Mouse (Mus musculus): ENCODE data around the gene Ublcp1. TPM values are rescaled to one million over a fixed set of nuclear protein-coding genes. Genes with fewer than 3 reads are reported as not detected.

Ublcp1 gene
- total RNA-seq, 2 experiments from 2014 or later, result 21.2 to 21.3 TPM

DNA sequence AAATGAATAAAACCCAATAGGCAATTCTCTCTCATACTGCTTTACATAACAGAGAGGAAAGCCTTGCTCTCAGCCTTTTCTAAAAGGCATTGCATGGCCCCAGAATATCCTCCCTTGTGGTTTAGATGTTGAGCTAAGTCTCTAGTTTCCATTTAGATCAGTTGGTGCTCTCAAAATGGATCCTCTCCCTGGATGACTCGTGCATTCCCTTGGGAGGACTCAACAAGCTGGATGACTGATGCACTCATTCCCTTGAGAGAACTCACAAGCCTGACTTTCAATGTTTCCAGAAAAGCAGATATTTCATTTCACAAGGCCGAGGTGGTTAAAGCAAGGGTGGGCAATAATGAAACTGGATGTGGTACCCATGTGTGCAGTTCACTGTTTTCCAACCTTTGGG lies 42.3 kb downstream of the Ublcp1 start:
- intact Hi-C loops (cut with DNase I; ENCODE audit: low total_unique reads), result no loop called here
- DNase-seq, result no peak

DNA sequence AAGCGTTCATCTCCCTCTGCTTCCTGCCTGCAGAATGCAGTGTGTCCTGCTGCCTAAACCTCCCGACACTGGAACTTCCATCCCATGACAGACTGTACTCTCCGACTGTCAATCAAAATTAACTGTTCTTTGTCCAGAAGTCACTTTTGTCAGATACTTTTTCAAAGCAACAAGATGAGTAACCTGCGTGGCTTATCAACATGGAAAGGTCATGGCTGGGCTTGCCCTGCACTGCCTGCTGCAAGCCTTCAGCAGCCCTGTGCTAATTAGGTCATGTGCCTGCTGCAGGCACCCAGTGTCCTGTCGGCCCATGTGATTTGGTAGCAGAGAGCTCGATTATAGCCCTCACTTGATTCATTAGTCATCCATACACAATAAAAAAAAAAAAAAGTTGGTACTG lies 44.7 kb downstream of the Ublcp1 start:
- intact Hi-C loops (cut with DNase I; ENCODE audit: low total_unique reads), result no loop called here
- no peak for DNase-seq

DNA sequence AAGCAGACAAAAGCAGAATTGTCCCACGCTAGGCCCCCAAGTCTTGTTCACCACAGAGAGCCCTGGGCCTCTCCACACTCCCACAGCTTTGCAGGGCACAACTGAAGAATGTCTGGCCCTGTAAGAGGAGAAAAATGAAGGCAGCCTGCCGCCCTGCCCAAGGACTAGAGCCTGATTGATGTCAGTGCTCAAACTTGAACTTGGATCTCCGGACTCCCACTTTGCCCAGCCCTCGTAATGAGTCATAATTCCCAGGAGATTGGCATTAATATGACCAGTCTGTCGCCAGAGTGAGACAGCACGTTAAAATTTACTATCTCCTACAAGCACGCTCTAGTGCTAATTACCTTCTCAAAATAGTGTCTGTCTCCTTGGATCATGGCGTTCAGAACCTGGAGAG lies 45.3 kb downstream of the Ublcp1 start:
- intact Hi-C loops (cut with DNase I; ENCODE audit: low total_unique reads), result no loop called here

DNA sequence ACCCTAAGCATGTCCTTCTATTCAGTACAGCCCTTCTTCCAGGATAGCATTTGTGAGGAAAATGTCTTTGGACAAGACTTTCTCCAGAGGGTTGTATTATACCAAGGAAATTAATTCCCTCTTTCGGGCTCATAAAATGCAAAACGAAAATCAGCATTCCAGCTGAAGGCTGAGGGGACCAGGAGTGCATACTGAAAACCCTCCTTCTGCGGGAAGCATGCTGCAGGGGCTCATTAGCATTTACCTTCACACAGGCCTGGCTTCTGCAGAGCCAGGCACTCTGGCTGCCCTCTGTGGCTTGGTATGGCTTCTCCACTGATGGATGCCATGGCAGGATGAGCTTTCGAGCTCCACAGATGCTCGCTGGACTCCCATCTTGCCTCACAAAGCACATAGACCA lies 46.3 kb downstream of the Ublcp1 start:
- intact Hi-C loops (cut with DNase I; ENCODE audit: low total_unique reads), result no loop called here
- DNase-seq, result no peak

More for the DNA sequence above, 45.3 kb downstream of the Ublcp1 start:
- DNase-seq, result no peak

DNA sequence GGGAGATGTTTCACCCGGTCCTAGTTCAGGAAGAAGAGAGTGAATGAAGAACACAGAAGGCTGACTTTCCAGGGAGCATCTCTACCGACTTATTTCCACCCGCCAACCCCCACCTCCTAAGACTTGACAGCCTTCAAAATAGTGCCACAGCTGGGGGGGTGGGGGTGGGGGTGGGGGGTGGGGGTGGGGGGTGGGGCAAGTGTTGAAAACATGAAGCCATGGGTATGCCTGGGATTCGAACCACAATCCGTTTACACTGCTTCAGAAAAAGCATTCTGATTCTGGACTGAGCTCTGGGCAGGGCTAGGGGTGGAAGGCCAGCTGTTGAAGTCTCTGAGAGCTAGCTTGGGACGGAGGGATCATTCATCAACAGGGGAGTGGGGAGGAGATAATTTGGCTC lies 47.0 kb downstream of the Ublcp1 start:
- intact Hi-C loops (cut with DNase I; ENCODE audit: low total_unique reads), result no loop called here
- no peak for DNase-seq

DNA sequence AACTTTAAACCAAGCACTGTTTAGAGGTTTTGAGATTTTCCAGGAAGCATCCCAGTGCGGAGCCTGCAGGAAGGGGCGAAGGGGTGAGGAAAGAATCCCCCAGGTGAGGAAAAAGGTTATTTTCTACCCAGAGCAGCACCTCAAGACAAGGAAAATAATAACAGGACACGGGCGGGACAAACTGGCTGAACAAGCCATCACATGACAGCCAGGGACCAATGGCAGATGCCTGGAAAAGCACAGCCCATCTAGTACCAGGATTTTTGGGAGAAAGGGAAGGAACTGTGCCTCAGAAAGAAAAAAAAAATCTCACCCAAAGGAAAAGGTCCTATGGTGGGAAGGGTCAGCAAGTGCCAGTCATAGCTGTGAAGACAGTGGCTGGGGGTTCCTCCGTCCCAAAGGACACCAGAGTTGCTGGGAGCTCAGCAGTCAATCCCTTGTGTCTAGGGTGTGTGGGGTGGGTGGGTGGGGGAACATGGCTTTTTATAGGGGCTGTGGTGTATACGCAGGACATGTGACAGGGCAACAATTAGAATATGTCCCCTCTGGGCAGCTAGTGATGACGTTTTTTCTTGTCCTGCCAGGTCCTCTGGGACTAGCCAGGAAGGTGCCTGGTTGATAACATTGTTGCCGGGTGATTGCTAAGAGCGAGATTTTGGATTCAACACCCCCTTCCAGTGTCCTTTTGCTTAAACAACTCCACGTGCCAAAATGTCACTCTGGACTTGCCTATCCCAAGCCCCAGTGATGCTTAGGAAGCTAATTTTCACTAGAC lies 47.8 kb downstream of the Ublcp1 start:
- DNase-seq, result no peak
- intact Hi-C loops (cut with DNase I; ENCODE audit: low total_unique reads), result no loop called here

DNA sequence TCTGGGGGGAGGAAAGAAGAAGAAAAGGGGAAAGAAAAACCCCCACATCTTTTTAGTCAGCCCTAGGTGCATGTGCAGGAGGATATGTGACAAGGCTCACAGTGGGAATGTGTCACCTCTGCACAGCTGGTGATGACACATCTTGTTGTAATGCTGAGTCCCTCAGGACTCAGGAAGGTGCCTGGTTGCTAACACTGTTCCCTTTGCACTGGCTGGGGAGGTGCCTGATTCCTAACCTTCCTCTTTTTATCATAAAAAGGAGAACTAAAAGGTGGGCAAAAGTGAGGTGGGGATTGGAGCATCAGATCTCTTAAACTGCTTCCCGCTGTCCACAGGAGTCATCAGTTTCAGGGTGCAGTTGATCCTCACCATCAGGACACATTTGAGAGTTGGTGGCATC lies 52.9 kb downstream of the Ublcp1 start:
- intact Hi-C loops (cut with DNase I; ENCODE audit: low total_unique reads), result no loop called here
- no peak for DNase-seq

DNA sequence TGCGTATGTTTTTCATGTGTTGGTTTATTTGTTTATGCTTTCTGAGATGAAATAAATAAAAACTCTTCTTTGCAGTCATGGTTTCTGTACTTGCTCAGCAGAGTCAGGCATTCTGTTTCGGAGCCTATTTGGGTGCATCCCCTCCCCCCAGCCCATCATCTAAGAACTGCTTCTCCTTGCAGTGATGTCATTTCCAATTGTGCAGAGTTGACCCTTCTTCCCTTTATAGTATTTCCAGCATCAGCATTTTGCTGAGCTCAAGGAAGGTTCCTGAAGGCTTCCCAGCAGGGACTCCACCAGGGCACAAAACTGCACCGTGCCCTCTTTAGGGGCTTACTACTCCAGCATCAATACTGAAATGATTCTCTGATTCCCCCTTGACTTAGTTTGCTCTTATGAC lies 55.7 kb downstream of the Ublcp1 start:
- intact Hi-C loops (cut with DNase I; ENCODE audit: low total_unique reads), result no loop called here
- DNase-seq, result no peak

DNA sequence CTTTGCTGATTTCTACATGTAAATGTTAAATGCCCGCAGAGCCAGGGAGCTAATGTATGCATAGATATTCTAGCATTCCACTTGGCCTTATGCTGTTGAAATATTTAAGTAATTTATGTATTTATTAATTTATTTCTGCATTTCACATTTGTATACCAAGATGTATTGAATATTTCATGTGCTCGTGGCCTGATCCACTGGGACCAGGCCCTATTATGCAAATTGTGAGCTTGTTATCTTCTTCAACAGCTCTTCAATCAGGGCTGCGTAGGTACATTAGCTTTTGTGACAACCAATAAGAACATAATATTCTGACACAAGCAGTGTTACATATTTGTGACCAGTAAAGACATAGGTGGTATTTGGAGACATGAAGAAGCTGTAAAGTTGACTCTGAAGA lies 56.9 kb downstream of the Ublcp1 start:
- intact Hi-C loops (cut with DNase I; ENCODE audit: low total_unique reads), result no loop called here
- DNase-seq, result no peak

DNA sequence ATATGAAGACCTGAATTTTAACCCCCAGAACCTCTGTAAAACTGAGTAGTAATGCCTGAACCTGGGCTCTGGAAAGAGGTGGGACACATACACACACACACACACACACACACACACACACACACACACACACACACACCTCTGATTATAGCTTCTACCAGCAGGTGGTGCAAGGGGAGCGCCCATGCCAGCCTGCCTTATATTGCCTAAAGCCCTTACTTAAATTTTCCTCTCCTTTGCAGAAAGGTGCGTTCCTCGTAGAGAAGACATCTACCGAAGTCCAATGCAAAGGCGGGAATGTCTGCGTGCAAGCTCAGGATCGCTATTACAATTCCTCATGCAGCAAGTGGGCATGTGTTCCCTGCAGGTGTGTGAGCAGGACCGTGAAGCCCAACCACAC lies 58.0 kb downstream of the Ublcp1 start:
- DNase-seq, result no peak

DNA sequence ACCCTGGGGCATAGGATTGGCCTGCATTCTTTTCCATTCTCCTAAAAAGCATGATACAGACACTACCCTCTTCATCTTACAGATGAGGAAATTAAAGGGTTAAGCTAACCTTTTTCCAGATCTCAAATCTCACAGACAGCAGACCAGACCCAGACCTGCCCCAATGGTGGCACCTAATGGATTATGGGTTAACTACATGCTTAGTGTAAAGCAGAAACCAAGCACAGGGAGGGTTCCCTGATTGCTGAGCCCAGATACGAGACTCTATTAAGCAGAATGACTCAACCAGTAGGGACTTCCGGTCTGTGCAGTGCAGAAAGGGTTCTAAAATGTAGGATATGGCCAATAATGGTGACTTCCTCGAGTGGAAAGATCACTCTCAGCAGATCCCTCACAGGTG lies 59.9 kb downstream of the Ublcp1 start:
- DNase-seq, result no peak
- intact Hi-C loops (cut with DNase I; ENCODE audit: low total_unique reads), result no loop called here

More for the DNA sequence above, 58.0 kb downstream of the Ublcp1 start:
- intact Hi-C loops (cut with DNase I; ENCODE audit: low total_unique reads), result no loop called here

DNA sequence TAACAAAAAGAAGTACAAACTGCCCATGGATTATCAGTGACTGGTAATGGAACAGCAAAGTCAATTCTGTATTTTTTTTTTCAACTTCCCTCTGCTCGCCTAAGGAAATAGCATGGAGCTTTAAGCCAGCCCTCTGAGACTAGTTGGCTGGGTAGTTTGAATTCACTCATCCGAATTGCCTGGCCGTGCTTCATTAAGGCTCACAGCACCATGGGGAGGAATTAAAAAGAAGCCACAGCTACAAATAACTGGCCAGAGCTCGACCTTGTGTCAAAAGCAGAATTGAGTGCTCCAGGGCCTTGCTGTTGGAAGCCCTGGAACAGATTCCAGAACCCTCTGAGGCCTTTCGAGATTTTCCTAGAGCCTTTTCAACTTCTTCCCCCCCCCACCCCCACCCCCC lies 61.7 kb downstream of the Ublcp1 start:
- DNase-seq, result no peak
- intact Hi-C loops (cut with DNase I; ENCODE audit: low total_unique reads), result no loop called here

DNA sequence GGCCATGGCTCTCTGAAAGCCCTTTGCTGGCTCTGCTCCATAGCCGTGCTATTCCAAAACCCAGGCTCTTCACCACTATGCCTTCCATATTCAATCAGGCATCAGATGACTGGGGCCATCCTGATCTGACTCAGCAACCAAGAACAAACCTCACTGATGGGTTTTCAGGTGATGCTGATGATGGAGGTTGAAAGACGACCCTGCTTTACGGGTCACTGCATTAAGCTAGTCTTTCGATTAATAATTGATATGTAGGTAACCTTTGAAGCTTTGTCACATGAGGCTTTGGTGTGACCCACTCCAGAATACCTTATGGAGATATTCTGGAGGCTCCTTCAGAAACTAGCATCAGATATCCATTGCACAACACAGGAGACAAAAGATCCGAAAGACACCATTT lies 63.8 kb downstream of the Ublcp1 start:
- DNase-seq, result no peak
- intact Hi-C loops (cut with DNase I; ENCODE audit: low total_unique reads), result no loop called here

DNA sequence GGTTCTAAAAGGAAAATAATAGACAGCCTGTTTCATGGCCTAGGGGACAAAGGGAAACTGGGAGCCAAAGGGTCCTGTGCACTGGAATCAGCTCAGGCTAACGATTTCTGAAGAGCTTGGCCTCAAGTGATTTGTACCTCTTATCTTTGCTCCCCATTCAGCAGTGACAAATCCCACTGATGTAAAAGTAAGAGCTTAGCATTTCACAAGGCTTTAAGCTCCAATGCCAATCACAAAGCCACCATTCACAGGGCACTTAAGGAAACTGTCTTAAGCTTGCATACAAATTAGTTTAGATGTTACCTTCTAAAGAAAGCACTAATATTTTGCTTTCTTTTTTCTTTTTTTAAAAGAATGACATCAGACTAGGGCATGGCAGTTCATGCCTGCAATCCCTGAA lies 64.3 kb downstream of the Ublcp1 start:
- intact Hi-C loops (cut with DNase I; ENCODE audit: low total_unique reads), result no loop called here
- DNase-seq, result no peak

DNA sequence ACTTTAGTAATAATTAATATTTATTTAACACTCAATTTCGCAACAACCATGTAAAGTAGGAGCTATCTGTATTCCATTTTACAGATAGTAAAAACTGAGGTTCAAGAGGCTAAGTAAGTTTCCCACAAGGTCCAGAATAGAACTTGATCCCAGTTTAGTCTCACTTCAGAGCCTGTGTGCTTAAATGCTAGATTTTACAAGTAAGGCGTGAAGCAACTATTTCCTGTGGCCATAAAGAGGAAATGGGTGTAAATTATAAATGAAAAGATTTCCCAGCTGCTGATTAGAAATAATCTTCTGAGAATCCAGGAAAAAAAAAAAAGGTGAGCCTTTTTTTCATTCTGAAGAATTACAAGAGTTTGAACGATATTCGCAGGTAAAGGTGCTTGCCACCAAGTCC lies 65.2 kb downstream of the Ublcp1 start:
- intact Hi-C loops (cut with DNase I; ENCODE audit: low total_unique reads), result no loop called here
- DNase-seq, result no peak

Small RNA genes lying within 50 kb of the gene (microRNA-seq; reads per million reads assigned to microRNA genes)
- 0 reads per million in 2 experiments for gene Gm22121

Other genes starting within 250 kb of the Ublcp1 start
- gene Il12b, start 70.4 kb downstream of the Ublcp1 start, total RNA-seq (2021), result not detected
- gene Rnf145, start 48.5 kb upstream of the Ublcp1 start, total RNA-seq (2021), result 10 to 100 TPM; 11.1 to 15.0 TPM
- gene Ebf1, start 146.8 kb upstream of the Ublcp1 start, total RNA-seq (2021), result 10 to 100 TPM; 15.8 to 18.3 TPM

All from gastrocnemius, postnatal 14 days (tissue).